Mouse (Mus musculus): Measurements from ENCODE around the gene Isoc2a. TPM values are rescaled to one million over a fixed set of nuclear protein-coding genes. Genes with fewer than 3 reads are reported as not detected.

Isoc2a gene
- polyA plus RNA-seq, 1 experiment from 2014 or later = 0.58 TPM

DNA sequence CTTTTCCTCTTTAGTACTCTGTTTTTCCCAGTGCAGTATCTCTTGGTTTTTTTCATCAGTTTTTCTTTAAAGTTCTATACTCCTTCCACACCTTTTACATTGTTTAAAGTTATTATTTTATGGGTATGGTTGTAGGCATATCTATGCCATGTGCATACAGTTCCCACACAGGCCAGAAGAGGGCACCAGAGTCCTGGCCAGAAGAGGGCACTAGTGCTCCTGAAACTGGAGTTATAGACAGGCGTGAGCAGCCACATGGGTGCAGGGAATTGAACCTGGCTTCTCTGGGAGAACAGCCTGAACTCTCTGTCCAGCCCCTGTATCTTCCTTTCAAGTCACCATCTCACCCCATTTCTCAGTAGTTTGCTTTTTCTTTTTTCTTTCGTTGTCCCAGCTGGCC, 61.5 kb downstream of the Isoc2a start:
- H3K27ac ChIP-seq (ENCODE audit: low read depth, low read length) = no peak overlapping the region
- H3K9me3 ChIP-seq (ENCODE audit: control insufficient read depth, low read length) = no peaks in the 10 kb centered on the region
- no peaks in the 10 kb centered on the region for H3K4me1 ChIP-seq (ENCODE audit: control insufficient read depth, insufficient read depth, low read length)
- WGBS = 47% methylated on average over 2 of the region's 2 CpGs
- no peaks in the 10 kb centered on the region for H3K27me3 ChIP-seq (ENCODE audit: control insufficient read depth, insufficient read depth, low read length)
- no peak overlapping the region for H3K4me2 ChIP-seq (ENCODE audit: low read depth, low read length)
- H3K4me3 ChIP-seq (ENCODE audit: low read depth, low read length) = no peak overlapping the region
- H3K36me3 ChIP-seq (ENCODE audit: control insufficient read depth, insufficient read depth, low read length) = no peaks in the 10 kb centered on the region
- H3K9ac ChIP-seq (replicated peaks; ENCODE audit: low read depth, low read length) = no peak overlapping the region
- 0 out of 2 replicates have a peak, but pooled peaks have one; percentile 32 for ATAC-seq (ENCODE audit: low read depth)

DNA sequence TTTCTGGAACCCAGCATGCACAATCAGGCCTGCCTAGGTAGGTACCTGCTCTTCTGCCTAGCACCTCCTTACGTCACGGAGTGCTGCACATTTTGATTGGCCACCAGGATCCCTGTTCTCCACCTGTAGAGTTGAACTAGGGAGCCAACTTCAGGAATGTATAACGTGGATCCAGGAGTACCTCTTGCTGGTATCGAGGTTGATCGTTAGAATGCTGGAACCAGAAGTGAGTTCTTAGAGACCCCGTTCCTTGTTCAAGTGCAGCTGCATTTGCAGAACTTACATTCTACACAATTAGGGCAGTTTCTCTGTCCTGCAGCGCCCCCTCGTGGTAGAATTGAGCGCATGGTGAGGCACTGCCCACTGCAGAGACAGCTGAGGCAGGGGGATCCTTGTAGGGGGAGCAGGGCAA, 63.1 kb downstream of the Isoc2a start:
- WGBS = 17% methylated on average over 9 of the region's 9 CpGs
- no peak overlapping the region for H3K27ac ChIP-seq (ENCODE audit: low read depth, low read length)
- no peaks in the 10 kb centered on the region for H3K27me3 ChIP-seq (ENCODE audit: control insufficient read depth, insufficient read depth, low read length)
- H3K4me3 ChIP-seq (ENCODE audit: low read depth, low read length) = no peak overlapping the region
- no peaks in the 10 kb centered on the region for H3K4me1 ChIP-seq (ENCODE audit: control insufficient read depth, insufficient read depth, low read length)
- no peak overlapping the region for H3K9ac ChIP-seq (replicated peaks; ENCODE audit: low read depth, low read length)
- no peaks in the 10 kb centered on the region for H3K9me3 ChIP-seq (ENCODE audit: control insufficient read depth, low read length)
- ATAC-seq (ENCODE audit: low read depth) = peak; percentile 50; the same call in 1 of the 2 replicates
- no peaks in the 10 kb centered on the region for H3K36me3 ChIP-seq (ENCODE audit: control insufficient read depth, insufficient read depth, low read length)
- H3K4me2 ChIP-seq (ENCODE audit: low read depth, low read length) = no peak overlapping the region

DNA sequence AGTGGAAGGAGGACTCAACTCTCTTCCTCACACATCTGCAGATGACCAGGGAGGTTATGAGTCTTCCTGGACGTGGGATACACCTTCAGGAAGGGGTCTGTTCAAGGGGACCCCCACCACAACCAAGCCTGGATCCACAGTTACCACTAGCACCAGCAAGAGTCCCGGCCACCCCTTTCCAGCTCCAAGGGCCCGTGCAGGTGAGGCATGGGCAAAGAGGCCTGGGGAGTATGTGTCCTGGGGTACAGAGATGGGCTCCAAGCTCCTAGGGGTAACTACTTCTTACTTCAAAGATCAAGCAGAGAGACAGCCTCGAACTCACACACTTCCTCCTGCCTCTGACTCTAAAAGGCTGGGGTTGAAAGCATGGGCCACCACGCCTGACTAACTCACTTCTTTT, 65.7 kb downstream of the Isoc2a start:
- Histone ChIP-seq H3K4me2 (ENCODE audit: low read depth, low read length) (no peak overlapping the region), H3K36me3 (ENCODE audit: control insufficient read depth, insufficient read depth, low read length) (no peaks in the 10 kb centered on the region), H3K27me3 (ENCODE audit: control insufficient read depth, insufficient read depth, low read length) (no peaks in the 10 kb centered on the region), H3K9ac (replicated peaks; ENCODE audit: low read depth, low read length) (no peak overlapping the region), H3K4me3 (ENCODE audit: low read depth, low read length) (no peak overlapping the region), H3K4me1 (ENCODE audit: control insufficient read depth, insufficient read depth, low read length) (no peaks in the 10 kb centered on the region), H3K27ac (ENCODE audit: low read depth, low read length) (no peak overlapping the region), H3K9me3 (ENCODE audit: control insufficient read depth, low read length) (no peaks in the 10 kb centered on the region)
- no peak for ATAC-seq (ENCODE audit: low read depth)
- 70% methylated on average over 5 of the region's 5 CpGs for WGBS

DNA sequence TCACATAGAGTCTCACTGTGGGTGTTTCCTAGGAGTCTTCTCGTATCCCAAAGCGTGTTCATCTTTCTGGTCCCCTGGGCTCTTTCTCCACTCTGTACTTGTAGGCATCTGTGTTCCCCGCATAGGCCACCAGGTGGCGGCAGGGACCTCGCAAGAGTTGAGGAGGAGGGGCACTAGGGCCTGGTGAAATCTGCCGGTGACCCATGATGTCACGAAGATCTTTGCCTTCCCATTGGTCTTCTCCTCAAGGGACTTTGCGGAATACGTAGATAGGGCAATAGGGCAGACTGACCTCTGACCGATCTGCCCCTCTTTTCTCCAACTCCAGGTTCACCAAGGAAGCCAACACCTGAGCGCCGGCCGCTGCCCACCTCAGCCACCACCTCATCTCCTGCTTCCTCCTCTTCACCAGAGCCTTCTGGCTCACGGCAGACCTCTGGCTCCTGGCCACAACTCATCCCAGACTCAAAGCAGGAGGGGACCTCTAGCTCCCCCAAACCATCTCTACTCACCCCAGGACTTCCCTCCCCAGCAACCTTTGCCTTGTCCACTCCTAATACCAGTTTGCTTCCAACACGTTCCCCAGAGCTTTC, 66.4 kb downstream of the Isoc2a start:
- Histone ChIP-seq H3K36me3 (ENCODE audit: control insufficient read depth, insufficient read depth, low read length) (no peaks in the 10 kb centered on the region), H3K9me3 (ENCODE audit: control insufficient read depth, low read length) (no peaks in the 10 kb centered on the region), H3K4me3 (ENCODE audit: low read depth, low read length) (peak overlapping the region; percentile 21), H3K4me2 (ENCODE audit: low read depth, low read length) (peak overlapping the region; percentile 27; the same call in 1 of the 2 replicates), H3K9ac (replicated peaks; ENCODE audit: low read depth, low read length) (no peak overlapping the region), H3K4me1 (ENCODE audit: control insufficient read depth, insufficient read depth, low read length) (no peaks in the 10 kb centered on the region), H3K27me3 (ENCODE audit: control insufficient read depth, insufficient read depth, low read length) (no peaks in the 10 kb centered on the region), H3K27ac (ENCODE audit: low read depth, low read length) (no peak overlapping the region)
- WGBS = 18% methylated on average over 15 of the region's 15 CpGs
- peak; percentile 76 for ATAC-seq (ENCODE audit: low read depth)

Other genes starting within 250 kb of the Isoc2a start
- 3.3 and 3.4 TPM in 2 replicates for gene Tmem86b, start 245.7 kb upstream of the Isoc2a start, polyA plus RNA-seq (2014; fragmentation: Nextera tagmentation; extraction: Ambion mirVana)
- 6.1 and 10.9 TPM in 2 replicates for gene Ppp6r1, start 218.1 kb upstream of the Isoc2a start, polyA plus RNA-seq (2014; fragmentation: Nextera tagmentation; extraction: Ambion mirVana)
- 141 and 143 TPM in 2 replicates for gene Hspbp1, start 192.1 kb upstream of the Isoc2a start, polyA plus RNA-seq (2014; fragmentation: Nextera tagmentation; extraction: Ambion mirVana)
- 10.1 and 12.9 TPM in 2 replicates for gene Brsk1, start 186.5 kb upstream of the Isoc2a start, polyA plus RNA-seq (2014; fragmentation: Nextera tagmentation; extraction: Ambion mirVana)
- gene Tmem150b, start 151.9 kb upstream of the Isoc2a start, polyA plus RNA-seq (2014; fragmentation: Nextera tagmentation; extraction: Ambion mirVana) = 0.19 TPM in 2 replicates
- 50.9 and 64.8 TPM in 2 replicates for gene Kmt5c, start 137.0 kb upstream of the Isoc2a start, polyA plus RNA-seq (2014; fragmentation: Nextera tagmentation; extraction: Ambion mirVana)
- 10.8 and 17.7 TPM in 2 replicates for gene Cox6b2, start 124.1 kb upstream of the Isoc2a start, polyA plus RNA-seq (2014; fragmentation: Nextera tagmentation; extraction: Ambion mirVana)
- gene Fam71e2, start 105.9 kb upstream of the Isoc2a start, polyA plus RNA-seq (2014; fragmentation: Nextera tagmentation; extraction: Ambion mirVana) = 0.13 TPM in 1 of 2 replicates, not detected in the other
- 0.44 and 0.48 TPM in 2 replicates for gene Il11, start 94.3 kb upstream of the Isoc2a start, polyA plus RNA-seq (2014; fragmentation: Nextera tagmentation; extraction: Ambion mirVana)
- gene Tmem190, start 94.2 kb upstream of the Isoc2a start, polyA plus RNA-seq (2014; fragmentation: Nextera tagmentation; extraction: Ambion mirVana) = 0.46 TPM in 1 of 2 replicates, not detected in the other
- 3.5 and 3.6 TPM in 2 replicates for gene Tmem238, start 87.5 kb upstream of the Isoc2a start, polyA plus RNA-seq (2014; fragmentation: Nextera tagmentation; extraction: Ambion mirVana)
- 154 and 173 TPM in 2 replicates for gene Rpl28, start 84.3 kb upstream of the Isoc2a start, polyA plus RNA-seq (2014; fragmentation: Nextera tagmentation; extraction: Ambion mirVana)
- gene Ube2s, start 64.6 kb upstream of the Isoc2a start, polyA plus RNA-seq (2014; fragmentation: Nextera tagmentation; extraction: Ambion mirVana) = 249 and 263 TPM in 2 replicates
- gene Shisa7, start 32.5 kb upstream of the Isoc2a start, polyA plus RNA-seq (2014; fragmentation: Nextera tagmentation; extraction: Ambion mirVana) = 16.8 and 18.7 TPM in 2 replicates
- 3.2 and 3.9 TPM in 2 replicates for gene Isoc2b, start 6.9 kb upstream of the Isoc2a start, polyA plus RNA-seq (2014; fragmentation: Nextera tagmentation; extraction: Ambion mirVana)
- gene Gm36210, start 29.4 kb downstream of the Isoc2a start, polyA plus RNA-seq (2014; fragmentation: Nextera tagmentation; extraction: Ambion mirVana) = 0.37 and 0.41 TPM in 2 replicates
- gene Zfp628, start 38.1 kb downstream of the Isoc2a start, polyA plus RNA-seq (2014; fragmentation: Nextera tagmentation; extraction: Ambion mirVana) = 2.8 and 3.7 TPM in 2 replicates
- 24.4 and 27.9 TPM in 2 replicates for gene Nat14, start 44.9 kb downstream of the Isoc2a start, polyA plus RNA-seq (2014; fragmentation: Nextera tagmentation; extraction: Ambion mirVana)
- gene Ssc5d, start 48.6 kb downstream of the Isoc2a start, polyA plus RNA-seq (2014; fragmentation: Nextera tagmentation; extraction: Ambion mirVana) = 0.40 and 1.3 TPM in 2 replicates
- gene Sbk2, start 87.3 kb downstream of the Isoc2a start, polyA plus RNA-seq (2014; fragmentation: Nextera tagmentation; extraction: Ambion mirVana) = not detected in 2 replicates
- gene Sbk3, start 94.0 kb downstream of the Isoc2a start, polyA plus RNA-seq (2014; fragmentation: Nextera tagmentation; extraction: Ambion mirVana) = 0.52 and 0.75 TPM in 2 replicates
- gene Zfp579, start 119.0 kb downstream of the Isoc2a start, polyA plus RNA-seq (2014; fragmentation: Nextera tagmentation; extraction: Ambion mirVana) = 55.6 and 67.7 TPM in 2 replicates
- gene Zfp524, start 137.3 kb downstream of the Isoc2a start, polyA plus RNA-seq (2014; fragmentation: Nextera tagmentation; extraction: Ambion mirVana) = 5.9 and 7.9 TPM in 2 replicates
- 27.2 and 30.4 TPM in 2 replicates for gene Fiz1, start 137.5 kb downstream of the Isoc2a start, polyA plus RNA-seq (2014; fragmentation: Nextera tagmentation; extraction: Ambion mirVana)
- 2.6 and 2.7 TPM in 2 replicates for gene Gm44973, start 138.3 kb downstream of the Isoc2a start, polyA plus RNA-seq (2014; fragmentation: Nextera tagmentation; extraction: Ambion mirVana)
- gene Zfp865, start 143.2 kb downstream of the Isoc2a start, polyA plus RNA-seq (2014; fragmentation: Nextera tagmentation; extraction: Ambion mirVana) = 5.9 and 6.8 TPM in 2 replicates
- 53.6 and 64.8 TPM in 2 replicates for gene Ccdc106, start 143.4 kb downstream of the Isoc2a start, polyA plus RNA-seq (2014; fragmentation: Nextera tagmentation; extraction: Ambion mirVana)
- gene 4632433K11Rik, start 157.0 kb downstream of the Isoc2a start, polyA plus RNA-seq (2014; fragmentation: Nextera tagmentation; extraction: Ambion mirVana) = not detected in 2 replicates
- 6.6 and 8.5 TPM in 2 replicates for gene Zfp784, start 161.3 kb downstream of the Isoc2a start, polyA plus RNA-seq (2014; fragmentation: Nextera tagmentation; extraction: Ambion mirVana)
- 102 and 111 TPM in 2 replicates for gene Zfp580, start 174.4 kb downstream of the Isoc2a start, polyA plus RNA-seq (2014; fragmentation: Nextera tagmentation; extraction: Ambion mirVana)
- 83.0 and 84.2 TPM in 2 replicates for gene U2af2, start 185.0 kb downstream of the Isoc2a start, polyA plus RNA-seq (2014; fragmentation: Nextera tagmentation; extraction: Ambion mirVana)
- gene Epn1, start 203.1 kb downstream of the Isoc2a start, polyA plus RNA-seq (2014; fragmentation: Nextera tagmentation; extraction: Ambion mirVana) = 97.9 and 112 TPM in 2 replicates
- not detected in 2 replicates for gene Rfpl4, start 239.8 kb downstream of the Isoc2a start, polyA plus RNA-seq (2014; fragmentation: Nextera tagmentation; extraction: Ambion mirVana)
- 1.2 TPM in 1 of 2 replicates, not detected in the other for gene Rasl2-9, start 248.8 kb downstream of the Isoc2a start, polyA plus RNA-seq (2014; fragmentation: Nextera tagmentation; extraction: Ambion mirVana)